In genomic region chr6:34638667-34639066, GRCm38 (mm10) we compare ENCODE assay signal across 8 mouse cellular contexts. TPM values are rescaled to one million over a fixed set of nuclear protein-coding genes. Genes with fewer than 3 reads are reported as not detected.
DNase-seq lines count a peak whose midpoint lies in the region; ATAC-seq lines count a peak whose summit lies in the region.
"Had no signal": no experiment of that assay in that cellular context is flagged by ENCODE, and none has a peak within 500 bp of the region (broad histone marks: within the 10 kb centered on the region; RNA-seq: fewer than 3 reads in every experiment).

No protein-coding gene starts in this region.

- no peaks in the 10 kb centered on the region for H3K27me3 ChIP-seq in heart, embryonic 10.5 days (ENCODE audit: insufficient read depth, poor library complexity, severe bottlenecking)
- H3K27me3 ChIP-seq: midbrain, embryonic 12.5 days had no signal

- H3K4me3 ChIP-seq in heart, embryonic 10.5 days: no peak overlapping the region
- H3K4me3 ChIP-seq: midbrain, embryonic 12.5 days had no signal

- 35% methylated on average over 2 of the region's 2 CpGs for WGBS in heart, embryonic 10.5 days

- peaks cover 42% of the 10 kb centered on the region for H3K4me1 ChIP-seq in heart, embryonic 10.5 days
- H3K4me1 ChIP-seq: midbrain, embryonic 12.5 days had no signal

- H3K27ac ChIP-seq in heart, embryonic 10.5 days: no peak overlapping the region
- H3K27ac ChIP-seq: midbrain, embryonic 12.5 days had no signal

- intact Hi-C loops in heart, postnatal 10 days (cut with DNase I): loop anchor here (2.0 to 5.0 kb wide), 2 partner anchors 40 to 114 kb away; partner anchors contain the start of gene Cald1

- ATAC-seq in frontal cortex, adult (ENCODE audit: low TSS enrichment): no peak

- no peaks in the 10 kb centered on the region for H3K9me3 ChIP-seq in heart, embryonic 10.5 days
- H3K9me3 ChIP-seq: midbrain, embryonic 12.5 days had no signal

- peaks cover 6% of the 10 kb centered on the region; the same call in 1 of the 2 replicates for H3K36me3 ChIP-seq in heart, embryonic 10.5 days
- H3K36me3 ChIP-seq: midbrain, embryonic 12.5 days had no signal

- peak; percentile 33 to 39 for DNase-seq in heart, adult 18-20 months
- DNase-seq in heart, embryonic 10.5 days (ENCODE audit: low spot score): no peak
- DNase-seq in retina, postnatal 1 day: peak; percentile 37
- DNase-seq in retina, embryonic 14.5 days (ENCODE audit: low spot score): no peak
- peak; percentile 48 to 56 for DNase-seq in heart, postnatal 10 days
- no peak for DNase-seq in thymus, postnatal 10 days (ENCODE audit: low spot score in 2 of 2)

RNA-seq across cellular contexts. Expression of gene Cald1, which starts 40.4 kb away (rescaled TPM):
- 10 to 100 TPM; 48.0 to 48.9 TPM for total RNA-seq in heart, adult 18-20 months (2021)
- 123 and 189 TPM in 2 replicates for polyA plus RNA-seq in heart, embryonic 10.5 days (2016; fragmentation: Nextera tagmentation; extraction: Ambion mirVana)
- total RNA-seq in heart, postnatal 10 days (2021): 10 to 100 TPM; 88.0 to 92.1 TPM

Comparison
In these comparisons a context has a peak if more than half of its experiments do, and no peak if none do; other contexts are left out.
1. DNase-seq: peak in heart, adult 18-20 months (2 of 2), retina, postnatal 1 day (single experiment) and heart, postnatal 10 days (2 of 2); none in heart, embryonic 10.5 days (single experiment), retina, embryonic 14.5 days (single experiment) and thymus, postnatal 10 days (0 of 2).